Mouse (Mus musculus) megakaryocyte, embryonic 14.5 days (primary cell): ENCODE data around the gene Ddr2.

Source experiments
- FLI1 ChIP-seq: IDR thresholded peaks from 2 replicates; pipeline ENCODE4 v1.6.1; 2012; ENCODE audit warnings: low read length, inconsistent platforms, mixed read lengths
- GATA1 ChIP-seq: IDR thresholded peaks from 3 replicates; pipeline ENCODE4 v1.6.1; 2012; ENCODE audit warnings: mixed read lengths, low read length, inconsistent platforms, borderline replicate concordance

- no peak for TF ChIP-seq GATA1
- TF ChIP-seq FLI1: no peak
These were observed 161.7 kb downstream of the Ddr2 start for GRCm38 (mm10) chr1:169948866-169949265.
